Mouse (Mus musculus) liver, embryonic 14.5 days (tissue): ENCODE results near the gene Sh2d7.
"Not testable (repeated sequence)": the region's sequence is repeated elsewhere in the genome, so short reads cannot be mapped to it uniquely, and the experiment has no call there.

Experiments used
- CTCF ChIP-seq: IDR thresholded peaks from 2 replicates; pipeline ENCODE4 v1.5.1; 2016; ENCODE audit warnings: antibody characterized with exemption, low read depth, control low read depth
- EP300 ChIP-seq: IDR thresholded peaks from 2 replicates; pipeline ENCODE4 v1.6.1; 2016; ENCODE audit warnings: antibody characterized with exemption, low read depth

GRCm38 (mm10) chr9:54593652-54594051 is 54.9 kb downstream of the Sh2d7 start:
- TF ChIP-seq CTCF, EP300: not testable (repeated sequence)
